Mouse (Mus musculus): ENCODE data around the gene Caln1.

The Caln1 gene

DNA sequence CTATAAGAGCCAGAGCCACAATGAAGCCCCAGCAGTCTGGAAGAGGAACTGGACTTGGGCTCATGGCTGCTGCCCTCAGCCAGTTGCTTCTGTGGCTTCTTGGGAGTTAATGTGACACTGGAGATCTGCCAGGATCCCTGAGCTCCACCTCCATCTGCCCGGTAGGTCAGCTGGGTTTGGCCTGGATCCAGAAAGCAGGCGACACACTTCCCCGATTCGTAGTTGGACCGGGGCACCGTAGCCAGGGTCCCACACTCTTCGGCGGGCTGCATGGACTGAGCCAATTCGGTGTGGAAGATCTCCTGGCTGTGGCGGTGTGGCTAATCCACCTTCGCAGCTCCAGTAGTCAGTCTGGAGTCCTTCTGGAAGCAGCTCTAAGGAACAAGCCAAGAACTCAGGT, at the start of gene Caln1:
Gene Caln1 (plus strand): TSS at position 219 of the 400 bp plus-strand sequence.
- DNase-seq (ENCODE audit: low read depth, low spot score), result no peak

DNA sequence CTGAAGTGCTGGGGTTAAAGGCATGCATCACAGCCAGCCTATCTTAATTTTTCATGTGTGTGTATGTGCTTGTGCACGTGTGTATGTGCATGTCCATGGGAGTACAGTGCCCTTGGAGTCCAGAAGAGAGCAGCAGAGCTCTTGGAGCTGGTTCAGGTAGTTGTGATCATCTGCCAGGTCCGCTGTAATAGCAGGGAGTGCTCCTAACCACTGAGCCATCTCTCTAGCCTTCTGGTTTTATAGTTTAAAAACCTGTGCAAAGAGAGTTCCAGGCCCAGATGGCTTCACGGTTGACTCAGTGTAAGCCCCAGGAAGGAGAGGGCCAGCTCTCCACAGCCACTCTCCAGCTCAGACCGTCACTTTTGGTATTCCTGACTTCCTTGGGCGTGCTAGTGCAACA, 49.5 kb upstream of the Caln1 start:
- DNase-seq (ENCODE audit: low read depth, low spot score), result no peak

DNA sequence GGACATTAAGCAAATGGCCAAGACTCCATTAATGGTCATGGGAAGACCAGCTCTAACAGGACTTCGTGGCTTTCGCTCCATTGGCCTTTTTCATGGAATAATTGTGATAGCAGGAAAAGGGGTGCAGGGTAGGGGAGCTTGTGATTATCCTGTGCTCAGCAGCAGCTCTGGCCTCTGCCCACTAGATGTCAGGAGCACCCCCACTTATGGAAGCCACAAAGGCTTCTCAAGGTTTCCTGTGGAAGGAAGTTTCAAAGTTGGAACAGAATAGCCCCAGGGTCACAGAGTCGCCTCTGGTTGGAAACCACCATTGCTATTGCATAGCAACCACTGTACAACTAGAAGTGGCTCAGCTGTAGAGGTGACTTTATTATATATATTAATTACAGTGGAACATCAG, 48.8 kb upstream of the Caln1 start:
- DNase-seq (ENCODE audit: low read depth, low spot score), result no peak

DNA sequence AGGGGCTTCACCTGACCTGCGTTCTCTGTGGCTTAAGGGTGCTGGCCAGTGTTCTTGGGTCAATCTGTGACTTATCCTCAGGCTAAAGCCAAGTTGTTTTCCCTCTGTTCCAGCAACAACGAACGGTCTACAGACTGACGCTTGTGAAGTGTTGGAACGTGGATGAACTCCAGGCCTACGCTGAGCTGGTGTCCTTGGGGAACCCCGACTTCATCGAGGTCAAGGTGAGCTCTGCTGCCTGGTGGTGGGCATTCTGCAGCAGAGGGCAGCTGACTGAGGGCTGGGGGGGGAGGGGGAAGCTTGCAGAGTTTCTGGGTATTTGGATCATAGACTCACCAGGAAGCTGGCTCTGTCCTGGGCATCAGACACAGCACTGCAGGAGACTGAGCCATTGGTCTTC, 43.8 kb upstream of the Caln1 start:
- DNase-seq (ENCODE audit: low read depth, low spot score), result no peak

DNA sequence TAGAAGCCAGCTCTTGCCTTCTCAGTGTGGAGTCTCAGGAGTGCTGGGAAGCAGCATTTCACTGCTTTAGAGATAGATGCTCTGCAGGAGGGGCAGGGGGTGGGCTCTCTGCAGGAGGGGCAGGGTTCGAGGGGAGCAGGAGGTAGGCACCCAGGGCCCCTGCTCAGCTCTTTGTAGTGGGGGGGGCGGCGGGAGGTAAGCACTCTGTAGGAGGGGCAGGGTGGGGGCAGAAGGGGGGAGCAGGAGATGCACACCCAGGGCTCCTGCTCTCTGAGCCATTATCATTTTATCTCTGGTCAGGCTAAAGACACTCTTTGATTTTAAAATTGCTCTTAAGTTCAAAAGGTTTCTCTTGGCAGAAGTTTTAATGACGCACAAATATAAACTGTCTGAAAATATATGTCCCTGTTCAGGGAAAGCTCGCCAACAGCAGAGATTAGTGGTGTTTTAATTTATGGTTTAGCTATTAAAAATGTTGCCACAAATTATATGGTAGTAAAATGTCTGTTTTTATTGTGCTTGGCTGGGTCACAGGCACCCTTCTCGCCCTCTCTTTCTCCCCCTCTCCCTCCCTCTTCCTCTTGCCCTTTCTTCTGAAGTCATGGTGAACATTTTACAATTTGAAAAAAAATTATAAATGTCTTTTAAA, 41.5 kb upstream of the Caln1 start:
- no peak for DNase-seq (ENCODE audit: low read depth, low spot score)

DNA sequence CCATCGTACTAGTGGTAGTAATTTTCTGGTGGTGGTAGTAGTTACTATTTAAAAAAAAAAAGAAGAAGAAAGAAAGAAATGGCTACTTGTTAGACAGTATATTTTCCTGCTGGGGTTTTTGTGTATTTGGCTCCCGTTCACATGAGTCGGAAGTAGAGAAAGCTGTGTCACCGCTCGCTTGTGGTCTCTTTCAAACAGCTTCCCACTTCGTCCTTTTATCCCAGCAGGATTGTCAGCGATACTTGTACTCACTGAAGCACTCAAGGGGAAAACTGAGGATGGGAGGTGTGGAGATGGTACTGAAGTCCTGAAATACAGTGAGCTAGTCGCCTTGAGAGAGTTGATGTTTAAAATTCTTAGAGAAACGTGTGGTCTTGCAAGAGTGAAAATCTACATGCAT, 40.9 kb upstream of the Caln1 start:
- DNase-seq (ENCODE audit: low read depth, low spot score), result no peak

DNA sequence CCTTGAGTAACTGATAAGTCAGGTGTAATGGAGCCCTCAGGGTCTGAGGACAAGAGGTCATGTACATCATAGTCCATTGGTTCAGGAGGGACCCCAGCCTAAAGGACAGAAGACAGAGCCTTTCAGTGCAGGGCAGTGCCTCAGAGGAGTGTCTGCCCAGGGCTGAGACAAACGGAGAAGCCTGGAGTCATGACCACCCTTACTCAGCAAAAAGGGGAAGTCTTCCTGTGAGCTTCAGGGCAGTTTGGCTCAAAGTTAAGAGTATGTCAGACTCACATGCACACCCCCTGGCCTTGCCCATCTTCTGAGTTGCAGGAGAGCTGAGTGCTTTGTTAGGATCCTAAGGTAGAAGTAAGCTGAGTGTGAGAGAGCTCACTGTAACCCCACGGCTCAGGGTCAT, 39.4 kb upstream of the Caln1 start:
- DNase-seq (ENCODE audit: low read depth, low spot score), result no peak

DNA sequence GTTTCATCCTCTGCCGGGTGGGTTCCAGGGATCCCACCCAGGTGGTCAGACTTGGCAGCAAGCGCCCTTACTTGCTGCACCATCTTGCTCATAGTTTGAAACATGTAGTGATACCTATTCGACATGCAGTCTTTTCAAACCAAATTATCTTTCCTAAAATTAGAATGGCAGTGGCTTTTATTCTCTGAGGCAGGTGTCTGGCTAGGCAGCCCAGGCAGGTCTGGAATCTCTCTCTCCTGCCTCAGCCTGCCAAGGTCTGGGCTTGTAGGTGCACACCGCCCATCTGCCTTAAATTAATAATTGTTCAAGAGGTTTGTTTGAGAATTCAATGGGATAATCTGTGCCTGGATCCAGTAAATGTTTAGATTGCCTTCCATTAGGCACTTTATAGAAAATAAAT, 38.5 kb upstream of the Caln1 start:
- no peak for DNase-seq (ENCODE audit: low read depth, low spot score)

DNA sequence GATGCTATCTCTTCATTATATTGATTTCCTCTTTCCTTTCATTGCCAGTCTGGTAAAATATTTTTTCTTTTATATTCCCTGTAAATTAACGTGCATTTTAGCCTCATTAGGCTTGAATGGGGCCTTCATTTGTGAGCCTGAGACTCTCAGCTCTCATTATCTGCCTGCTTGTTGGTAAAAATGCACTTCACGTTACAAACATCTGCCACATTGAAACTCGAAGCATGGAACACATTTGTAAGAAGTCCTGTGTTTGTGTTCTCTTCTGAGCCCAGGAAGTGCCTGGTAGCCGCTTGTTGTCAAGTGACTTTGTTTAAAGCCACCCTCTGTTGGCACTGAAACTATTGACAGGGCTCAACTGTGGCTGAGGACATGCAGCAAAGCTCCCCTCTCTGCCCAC, 38.0 kb upstream of the Caln1 start:
- no peak for DNase-seq (ENCODE audit: low read depth, low spot score)

DNA sequence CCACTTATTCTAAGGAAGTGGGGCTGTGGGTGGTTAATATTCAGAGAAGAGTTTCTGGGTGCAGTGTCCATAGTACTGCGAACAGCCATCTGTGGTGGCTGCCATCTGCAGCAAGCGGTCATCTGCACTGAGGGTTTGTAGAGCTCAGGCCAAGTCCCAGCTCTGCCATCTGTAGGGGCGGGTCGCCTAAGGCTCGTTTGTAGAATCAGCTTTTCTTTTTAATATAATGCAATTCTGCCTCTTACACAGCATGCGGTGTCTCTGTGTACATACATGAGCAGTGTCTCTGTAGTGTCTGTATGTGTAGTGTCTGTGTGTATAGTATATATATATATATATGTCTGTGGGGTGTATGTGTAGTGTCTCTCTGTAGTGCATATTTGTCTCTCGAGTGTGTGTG, 35.7 kb upstream of the Caln1 start:
- DNase-seq (ENCODE audit: low read depth, low spot score), result no peak

DNA sequence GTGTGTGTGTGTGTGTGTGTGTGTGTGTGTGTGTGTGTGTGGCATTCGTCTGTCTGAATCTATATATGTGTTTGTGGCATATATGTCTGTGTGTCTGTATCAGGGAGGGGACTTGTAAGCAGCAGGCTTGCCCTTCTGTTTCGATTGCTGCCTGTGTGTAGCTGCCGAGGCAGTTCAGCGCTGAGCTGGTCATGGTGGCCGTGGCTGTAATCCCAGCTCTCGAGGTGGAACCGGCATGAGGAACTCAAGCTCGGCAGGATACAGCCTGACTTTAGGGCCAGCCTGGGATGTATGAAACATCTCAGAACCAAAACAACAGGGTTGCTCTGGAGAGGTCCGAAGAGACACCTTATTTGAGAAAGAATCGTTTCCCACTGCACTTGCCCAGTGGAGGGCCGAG, 35.3 kb upstream of the Caln1 start:
- no peak for DNase-seq (ENCODE audit: low read depth, low spot score)

DNA sequence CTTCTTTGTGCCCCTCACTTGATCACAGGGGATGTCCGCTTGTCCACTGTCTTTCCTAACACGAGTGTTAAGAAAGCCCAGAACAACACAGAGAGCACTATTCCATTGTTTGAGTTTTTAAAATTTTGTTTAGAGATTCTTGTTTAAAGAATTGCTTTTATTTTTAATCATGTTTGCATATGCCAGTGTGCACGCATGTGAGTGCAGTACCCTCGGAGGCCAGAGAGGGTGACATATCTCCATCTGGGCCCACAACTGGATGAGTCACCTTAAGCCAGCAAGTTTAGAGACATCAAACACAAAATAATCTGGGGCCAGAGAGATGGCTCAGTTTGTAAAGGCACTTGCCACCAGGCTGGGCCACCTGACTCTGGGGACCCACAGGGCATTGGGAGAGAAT, 33.8 kb upstream of the Caln1 start:
- no peak for DNase-seq (ENCODE audit: low read depth, low spot score)

DNA sequence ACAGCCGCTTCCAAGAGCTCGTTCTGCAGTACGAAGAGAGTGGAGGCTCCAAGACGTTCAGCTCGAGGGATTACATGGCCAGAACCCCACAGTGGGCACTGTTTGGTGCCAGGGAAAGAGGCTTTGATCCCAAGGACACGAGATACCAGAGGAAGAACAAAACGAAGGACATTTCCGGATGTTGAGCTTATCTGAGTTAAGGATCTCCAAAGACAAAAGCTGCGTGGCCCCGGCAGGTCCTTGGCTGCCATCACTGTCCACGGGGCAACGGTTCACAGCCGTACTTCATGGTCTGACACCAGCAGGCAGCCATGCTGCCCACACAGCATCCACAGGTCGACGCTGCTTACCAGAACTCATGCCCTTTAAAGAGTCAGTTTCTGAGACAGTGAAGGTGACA, 28.6 kb upstream of the Caln1 start:
- DNase-seq (ENCODE audit: low read depth, low spot score), result no peak

DNA sequence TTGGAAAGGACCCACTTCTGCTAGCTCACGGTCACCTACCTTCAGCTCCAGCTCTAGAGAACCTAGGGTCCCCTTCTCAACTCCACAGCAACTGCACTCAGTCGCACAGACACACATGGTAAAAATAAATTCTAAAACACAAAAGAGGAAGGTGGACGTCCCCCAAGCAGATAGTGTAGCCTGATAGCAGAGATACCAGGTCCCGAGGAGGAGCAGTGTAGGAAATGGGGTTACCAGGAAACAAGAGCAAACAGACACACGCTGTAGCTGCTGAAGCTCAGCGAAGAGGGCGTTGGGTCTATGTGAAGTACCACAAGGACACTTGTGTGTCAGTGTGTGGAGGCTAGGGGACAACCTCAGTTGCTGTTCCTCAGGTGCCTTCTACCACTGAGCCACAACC, 24.3 kb upstream of the Caln1 start:
- DNase-seq (ENCODE audit: low read depth, low spot score), result no peak

DNA sequence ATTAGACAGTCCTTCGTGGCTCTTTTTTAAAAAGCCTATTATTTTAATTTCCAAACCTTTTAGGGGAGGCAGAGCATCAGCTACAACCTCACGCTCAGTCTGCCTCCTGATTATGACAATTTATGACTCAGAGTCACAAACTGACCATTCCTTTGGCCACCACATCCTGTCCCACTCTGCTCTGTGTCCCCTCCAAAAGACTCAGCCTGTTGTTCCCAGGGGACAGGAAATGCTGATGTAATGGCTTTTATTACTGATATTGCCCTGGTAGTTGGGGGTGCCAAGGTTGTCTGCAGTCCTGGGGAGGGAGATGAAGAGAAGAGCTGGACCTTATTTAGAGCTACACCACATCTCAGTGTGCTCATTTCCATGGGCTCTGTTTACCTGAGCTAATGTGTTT, 23.4 kb upstream of the Caln1 start:
- no peak for DNase-seq (ENCODE audit: low read depth, low spot score)

DNA sequence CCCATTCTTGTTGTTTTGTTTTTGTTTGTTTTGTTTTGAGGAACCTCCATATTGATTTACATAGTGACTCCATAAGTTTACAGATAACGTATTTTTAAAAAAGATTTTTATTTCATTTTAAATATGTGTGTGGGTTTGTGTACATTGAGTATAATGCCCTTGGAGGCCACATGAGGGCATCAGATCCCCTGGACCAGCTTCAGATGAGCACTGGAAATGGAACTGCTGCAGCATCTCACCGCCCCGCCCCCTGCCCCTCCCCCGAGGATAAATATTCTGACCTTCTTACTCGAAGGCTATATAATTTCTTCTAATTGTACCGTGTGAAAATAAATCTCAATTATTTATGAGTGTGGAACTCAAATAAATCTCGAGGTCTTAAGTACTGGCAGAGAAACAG, 14.0 kb upstream of the Caln1 start:
- DNase-seq (ENCODE audit: low read depth, low spot score), result no peak

DNA sequence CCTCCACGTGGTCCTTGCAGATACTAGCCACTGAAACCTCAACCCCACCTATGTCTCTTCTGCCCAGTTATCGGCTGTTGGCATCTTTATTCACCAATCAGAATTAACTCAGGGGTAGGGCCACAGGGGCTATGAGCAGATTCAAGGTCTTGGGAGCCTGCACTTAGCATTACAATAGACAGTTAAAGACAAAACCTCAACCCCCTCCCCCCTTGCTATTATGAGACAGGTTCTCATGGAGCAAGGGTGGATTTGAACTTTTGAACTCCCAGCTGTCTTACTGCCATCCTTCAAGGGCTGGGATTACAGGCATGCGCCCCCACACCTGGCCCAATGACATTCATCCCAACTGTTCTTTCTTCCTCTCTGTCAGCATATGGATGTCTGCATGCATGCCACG, 6.1 kb upstream of the Caln1 start:
- no peak for DNase-seq (ENCODE audit: low read depth, low spot score)

DNA sequence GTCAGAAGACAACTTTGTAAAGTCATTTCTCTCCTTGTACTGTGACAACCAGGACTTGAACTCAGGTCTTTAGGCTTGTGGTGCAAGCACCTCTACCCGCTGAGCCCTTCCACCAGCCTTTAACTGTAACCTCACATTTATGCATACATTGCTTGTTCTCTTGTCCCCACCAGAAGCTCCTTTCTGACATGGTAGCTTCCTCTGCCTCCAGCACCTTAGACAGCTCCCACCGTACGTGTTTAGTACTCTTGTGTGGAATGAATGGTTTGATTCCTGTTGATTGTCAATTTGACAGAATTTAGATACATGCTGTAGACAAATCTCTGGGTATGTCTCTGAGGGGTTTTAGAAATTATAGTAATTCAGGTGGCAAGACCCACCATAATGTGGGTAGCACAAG, 5.5 kb upstream of the Caln1 start:
- peak; percentile 57 for DNase-seq (ENCODE audit: low read depth, low spot score)

DNA sequence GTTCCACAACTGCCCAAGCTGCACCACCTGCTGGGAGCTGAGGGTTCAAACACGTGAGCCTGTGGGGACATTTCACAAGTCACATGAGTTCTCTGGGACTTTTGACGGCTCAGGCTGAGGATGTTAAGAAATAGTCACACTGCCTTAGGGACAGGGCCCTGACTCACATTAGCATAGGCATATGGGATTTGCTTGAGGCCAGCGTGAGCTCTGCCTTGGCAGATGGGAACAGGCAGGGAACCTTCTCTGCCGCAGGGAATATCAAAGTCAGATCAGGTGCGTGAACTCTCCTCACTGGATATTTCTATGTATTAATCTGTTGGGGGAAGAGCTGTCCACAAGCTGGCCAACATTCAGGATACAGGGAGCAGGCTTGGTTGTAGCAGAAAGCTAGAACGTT, 1.0 kb upstream of the Caln1 start:
- no peak for DNase-seq (ENCODE audit: low read depth, low spot score)

DNA sequence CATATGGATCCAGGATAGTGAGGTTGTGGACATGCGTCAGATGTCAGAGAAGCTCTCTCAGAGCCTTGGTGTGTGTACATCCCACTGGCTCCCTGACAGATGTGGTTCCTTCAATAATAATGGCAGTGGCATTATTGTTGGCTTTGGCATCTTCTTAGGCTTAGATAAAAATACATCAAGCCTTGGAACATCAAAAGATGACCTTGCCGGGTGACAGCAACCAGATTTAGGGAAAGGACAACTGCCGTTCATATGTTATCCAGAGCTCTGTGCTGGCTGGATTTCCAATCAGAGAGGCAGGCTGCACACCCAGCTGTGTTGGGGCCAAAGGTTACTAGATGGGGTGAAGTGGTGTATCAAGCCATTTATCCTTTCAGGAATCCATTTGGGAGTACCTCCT, 6.2 kb downstream of the Caln1 start:
- DNase-seq (ENCODE audit: low read depth, low spot score), result no peak

DNA sequence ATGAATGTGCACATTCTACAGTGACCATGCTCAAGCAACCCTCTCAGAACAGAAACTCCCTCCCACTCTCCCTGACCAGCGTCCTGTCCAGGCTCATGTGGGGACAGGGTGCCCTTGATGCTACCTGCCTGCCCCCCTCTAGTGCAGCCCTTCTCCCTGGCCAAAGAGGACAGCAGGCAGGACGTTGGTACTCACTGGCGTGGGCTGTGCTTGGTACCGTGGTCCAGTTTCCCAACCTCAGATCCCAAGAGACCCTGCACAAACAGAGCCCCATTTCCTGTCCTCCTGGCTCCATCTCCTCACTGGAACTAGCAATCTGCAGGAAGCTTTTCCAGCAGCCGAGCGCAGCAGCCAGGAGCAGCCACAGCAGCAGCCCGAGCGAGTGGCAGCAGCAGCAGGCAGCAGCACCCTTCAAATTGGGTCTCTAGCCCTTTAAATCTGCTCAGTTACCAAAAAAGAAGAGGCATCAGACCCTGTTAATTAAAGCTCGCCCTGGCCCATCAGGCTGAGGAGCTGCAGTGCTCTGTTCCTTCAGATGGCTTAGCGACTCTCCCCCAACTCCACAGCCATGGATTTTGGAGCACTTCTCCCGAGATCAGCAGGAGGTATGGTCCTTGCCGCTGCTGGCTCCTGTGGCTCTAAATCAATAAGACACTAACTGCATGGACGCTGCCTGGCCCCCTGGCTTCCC, 15.1 kb downstream of the Caln1 start, which contains the start of gene A330070K13Rik:
Gene A330070K13Rik (minus strand): TSS at position 410 of the 691 bp plus-strand sequence.
- no peak for DNase-seq (ENCODE audit: low read depth, low spot score)

DNA sequence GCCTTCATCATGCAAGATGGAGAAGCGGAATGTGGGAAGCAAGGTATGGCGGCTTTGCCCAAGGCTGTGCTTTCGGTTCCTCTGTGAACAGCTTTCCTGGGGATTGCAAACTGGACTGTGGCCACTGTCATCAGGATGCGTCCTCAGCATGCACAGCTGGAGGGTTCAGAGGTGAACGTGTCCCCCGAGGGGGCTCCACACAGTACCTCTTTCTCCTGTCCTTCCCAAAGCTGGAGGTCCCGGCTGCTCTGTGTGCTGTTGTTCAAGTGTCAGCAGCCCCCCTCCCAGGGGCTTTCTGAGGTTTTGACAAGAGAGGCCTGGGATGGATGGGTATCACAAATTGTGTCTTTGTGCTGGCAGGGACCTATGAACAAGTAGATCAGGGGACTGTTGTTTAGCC, 17.2 kb downstream of the Caln1 start:
- DNase-seq (ENCODE audit: low read depth, low spot score), result peak; percentile 42

DNA sequence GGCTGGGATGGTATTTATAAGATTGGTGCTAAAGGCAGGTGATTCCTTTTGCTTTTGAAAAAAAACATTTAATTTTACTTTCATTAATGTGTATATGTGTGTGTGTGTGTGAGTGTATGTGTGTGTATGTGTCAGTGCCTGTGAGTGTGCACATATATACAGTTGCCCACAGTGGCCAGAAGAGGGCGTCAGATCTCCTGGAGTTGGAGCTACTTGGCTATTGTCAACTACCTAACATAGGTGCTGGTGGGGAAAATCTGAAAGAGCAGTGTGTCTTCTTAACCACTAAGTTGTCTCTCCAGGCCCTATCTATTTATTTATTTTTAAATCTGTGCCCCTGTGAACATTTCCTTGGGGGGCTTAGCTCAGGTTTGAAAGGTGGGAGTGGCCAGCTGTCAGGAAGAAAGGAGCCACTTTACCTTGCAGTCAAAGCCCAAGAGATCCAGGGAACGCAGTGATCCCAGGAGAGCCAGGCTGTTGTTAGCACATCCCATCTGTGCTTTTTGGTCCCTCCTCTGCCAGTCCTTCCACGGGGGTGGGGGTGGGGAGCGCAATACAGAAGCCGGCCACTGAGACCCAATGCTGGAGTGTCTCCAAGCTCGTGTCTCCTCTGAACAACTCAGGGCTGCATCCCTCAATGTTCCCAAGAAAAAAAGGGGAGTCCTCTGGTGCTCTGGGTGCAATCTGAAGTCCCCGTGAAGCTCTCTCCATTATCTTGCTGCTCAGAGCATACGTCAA, 24.5 kb downstream of the Caln1 start:
- DNase-seq (ENCODE audit: low read depth, low spot score), result no peak

Measured in mesoderm, embryonic 11.5 days (tissue).